Mouse (Mus musculus) kidney, embryonic 16.5 days (tissue): Measurements from ENCODE around the gene Nos3. TPM values are rescaled to one million over a fixed set of nuclear protein-coding genes. Genes with fewer than 3 reads are reported as not detected.
A peak's percentile ranks its signal among the peaks of the same experiment; 100 is the strongest.

ENCODE experiments used
- ATAC-seq: fragments of 200-750 bp; cut with Nextera tagmentation; 2 replicates; pipeline ENCODE4 v1.8.0; 2017; ENCODE audit warnings: moderate TSS enrichment; ENCODE audit not compliant: low FRiP score, low TSS enrichment
- H3K27ac ChIP-seq: fragments of 300-500 bp; sonication (generic); 2 replicates; pipeline ENCODE4 v1.5.1; 2014; ENCODE audit warnings: low read length
- H3K27me3 ChIP-seq: fragments of 300-500 bp; sonication (generic); 2 replicates; pipeline ENCODE4 v1.6.1; 2014; ENCODE audit warnings: low read length, control low read depth, mixed read lengths; ENCODE audit not compliant: insufficient read depth
- H3K36me3 ChIP-seq: fragments of 300-500 bp; sonication (generic); 2 replicates; pipeline ENCODE4 v1.6.1; 2014; ENCODE audit warnings: low read length, control low read depth, mixed read lengths; ENCODE audit not compliant: insufficient read depth
- H3K4me1 ChIP-seq: fragments of 300-500 bp; sonication (generic); 2 replicates; pipeline ENCODE4 v1.6.1; 2014; ENCODE audit warnings: low read length, control low read depth, mixed read lengths; ENCODE audit not compliant: insufficient read depth
- H3K4me2 ChIP-seq: fragments of 300-500 bp; sonication (generic); replicated peaks from 2 replicates; pipeline ENCODE4 v1.6.1; 2014; ENCODE audit warnings: low read depth, low read length
- H3K4me3 ChIP-seq: fragments of 300-500 bp; sonication (generic); 2 replicates; pipeline ENCODE4 v1.5.1; 2014; ENCODE audit warnings: mild to moderate bottlenecking, low read length
- H3K9ac ChIP-seq: fragments of 300-500 bp; sonication (generic); replicated peaks from 2 replicates; pipeline ENCODE4 v1.6.1; 2014; ENCODE audit warnings: low read length
- H3K9me3 ChIP-seq: fragments of 300-500 bp; sonication (generic); 2 replicates; pipeline ENCODE4 v1.6.1; 2016; ENCODE audit warnings: low read length, control low read depth
- WGBS: fragments of 180-500 bp; shearing (Covaris S2); extraction: QIAGEN DNeasy Blood & Tissue Kit; methylation state at CpG from one replicate; pipeline ENCODE4 v1.1.7; 2014; 5-methylcytosine and 5-hydroxymethylcytosine counted together
- polyA plus RNA-seq: library from polyadenylated mRNA; unstranded; fragments of >200 nt; fragmentation: Nextera tagmentation; extraction: Ambion mirVana; gene quantifications from 2 replicates; pipeline ENCODE4 v1.2.1, GENCODE M21; 2015

The Nos3 gene
- polyA plus RNA-seq, 1 experiment from 2014 or later = 19.7 TPM

DNA sequence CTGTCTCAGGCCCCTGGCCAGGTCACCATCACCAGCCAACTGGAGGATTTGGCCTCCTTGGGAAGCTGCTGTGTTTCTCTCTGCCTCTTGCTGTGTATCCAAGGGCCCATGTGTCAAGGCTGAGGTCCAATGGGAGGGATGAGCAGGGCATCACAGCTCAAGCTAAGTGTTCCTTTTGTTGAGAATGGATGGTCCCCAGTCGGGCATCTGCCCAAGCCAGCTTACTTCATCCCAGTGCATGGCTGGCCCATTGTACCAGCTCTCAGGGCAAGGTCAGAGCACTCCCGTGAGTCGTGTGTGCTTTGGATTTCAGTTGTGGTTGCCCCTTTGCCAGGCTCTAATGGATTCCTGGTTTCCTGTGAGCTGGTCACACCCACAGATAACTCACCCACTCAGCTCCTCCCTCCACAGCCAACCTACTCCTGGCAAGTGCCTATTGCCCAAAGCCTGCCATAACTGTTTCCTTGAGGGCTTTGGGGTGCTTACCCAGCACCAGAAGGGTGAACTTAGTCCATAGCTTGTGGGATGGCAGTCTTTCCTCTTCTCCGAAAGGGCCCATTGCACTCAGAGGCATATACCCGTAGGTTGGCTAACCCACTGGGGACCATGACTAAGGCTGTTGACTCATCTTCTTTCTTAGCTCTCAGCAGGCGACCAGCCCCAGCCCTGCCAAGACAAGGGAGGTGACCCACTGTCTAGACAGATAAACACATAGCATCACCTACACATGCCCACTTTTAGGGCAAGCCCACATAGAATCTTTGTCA is 40.2 kb downstream of the Nos3 start:
- Histone ChIP-seq H3K9me3 (no peaks in the 10 kb centered on the region), H3K4me1 (no peaks in the 10 kb centered on the region), H3K4me3 (no peak overlapping the region), H3K36me3 (peaks cover 21% of the 10 kb centered on the region), H3K4me2 (no peak overlapping the region), H3K27ac (no peak overlapping the region), H3K9ac (no peak overlapping the region), H3K27me3 (no peaks in the 10 kb centered on the region)
- ATAC-seq = no peak
- 80% methylated on average over 6 of the region's 6 CpGs for WGBS

- Histone ChIP-seq H3K4me2 (no peak overlapping the region), H3K27me3 (no peaks in the 10 kb centered on the region), H3K36me3 (peaks cover 21% of the 10 kb centered on the region), H3K4me1 (no peaks in the 10 kb centered on the region), H3K9ac (no peak overlapping the region), H3K9me3 (no peaks in the 10 kb centered on the region), H3K27ac (no peak overlapping the region), H3K4me3 (no peak overlapping the region)
- ATAC-seq = no peak
- WGBS = 65% methylated on average over 3 of the region's 3 CpGs
Observed at GRCm38 (mm10) chr5:24405389-24405876, 40.8 kb downstream of the Nos3 start.

GRCm38 (mm10) chr5:24408651-24409050 is 44.0 kb downstream of the Nos3 start:
- no peak overlapping the region for H3K27ac ChIP-seq
- no peak; the same call in 1 of the 2 replicates for ATAC-seq
- H3K4me3 ChIP-seq = no peak overlapping the region
- WGBS = 92% methylated on average over 13 of the region's 13 CpGs
- H3K4me1 ChIP-seq = peaks cover 10% of the 10 kb centered on the region
- H3K27me3 ChIP-seq = no peaks in the 10 kb centered on the region
- no peak overlapping the region for H3K9ac ChIP-seq
- H3K4me2 ChIP-seq = no peak overlapping the region
- H3K36me3 ChIP-seq = peaks cover 16% of the 10 kb centered on the region
- no peaks in the 10 kb centered on the region for H3K9me3 ChIP-seq

- Histone ChIP-seq H3K4me2 (no peak overlapping the region), H3K4me3 (no peak overlapping the region), H3K27me3 (no peaks in the 10 kb centered on the region), H3K9ac (no peak overlapping the region), H3K36me3 (peaks cover 16% of the 10 kb centered on the region), H3K4me1 (peaks cover 13% of the 10 kb centered on the region), H3K9me3 (no peaks in the 10 kb centered on the region), H3K27ac (no peak overlapping the region)
- 76% methylated on average over 2 of the region's 2 CpGs for WGBS
- ATAC-seq = no peak
Observed at GRCm38 (mm10) chr5:24409466-24409865, 44.9 kb downstream of the Nos3 start.

- no peak overlapping the region for H3K4me3 ChIP-seq
Observed at GRCm38 (mm10) chr5:24412063-24412462, 47.5 kb downstream of the Nos3 start.

DNA sequence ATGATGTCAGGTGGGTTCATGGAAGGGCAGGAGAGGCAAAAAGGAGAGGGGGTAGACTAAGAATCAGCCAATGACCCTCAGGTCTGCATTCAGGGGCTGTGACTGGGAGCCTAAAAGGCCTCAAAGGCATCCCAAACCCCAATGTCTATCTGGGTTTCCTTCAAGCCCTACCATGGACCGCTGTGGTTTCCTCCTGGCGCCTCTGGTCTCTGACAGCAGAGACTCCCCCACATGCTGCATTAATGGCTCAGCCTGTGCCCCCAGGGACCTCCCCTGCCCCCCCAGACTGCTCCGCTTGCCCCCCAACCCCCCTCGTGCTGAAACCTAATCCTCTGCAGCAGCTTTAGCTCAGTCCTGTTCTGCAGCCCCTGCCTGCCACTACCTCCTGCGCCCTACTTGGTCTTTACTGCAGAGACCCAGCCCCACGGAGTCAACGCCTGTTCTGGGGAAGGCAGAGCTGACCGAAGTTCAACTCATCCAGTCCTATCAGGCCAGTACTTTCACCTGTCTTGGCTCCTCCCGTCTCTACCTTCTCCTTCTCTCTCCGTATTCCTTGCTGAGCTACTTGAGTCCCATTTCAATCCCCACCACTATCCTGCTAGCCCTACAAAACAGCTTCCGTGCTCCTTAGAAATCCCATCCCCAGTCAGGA is 48.6 kb downstream of the Nos3 start, which contains the start of gene Asic3:
TSS of gene Asic3 (plus strand) at position 351 of the 652 bp plus-strand sequence.
- no peak within 1 kb of the TSS for H3K27ac ChIP-seq
- no peaks in the 10 kb centered on the region for H3K27me3 ChIP-seq
- ATAC-seq = peak; percentile 39; the same call in 1 of the 2 replicates
- no peaks in the 10 kb centered on the region; the same call in 1 of the 2 replicates for H3K36me3 ChIP-seq
- no peak within 1 kb of the TSS for H3K4me3 ChIP-seq
- H3K4me1 ChIP-seq = peaks cover 21% of the 10 kb centered on the region
- 16% methylated on average over 11 of the region's 11 CpGs for WGBS
- no peaks in the 10 kb centered on the region for H3K9me3 ChIP-seq
- 0 out of 2 replicates have a peak within 1 kb of the TSS, but pooled peaks have one; percentile 10 for H3K4me2 ChIP-seq
- H3K9ac ChIP-seq = peak within 1 kb of the TSS; percentile 19; the same call in 1 of the 2 replicates

More at GRCm38 (mm10) chr5:24412063-24412462, 47.5 kb downstream of the Nos3 start:
- no peak overlapping the region for H3K27ac ChIP-seq
- H3K9ac ChIP-seq = no peak overlapping the region
- peaks cover 3% of the 10 kb centered on the region; the same call in 1 of the 2 replicates for H3K36me3 ChIP-seq
- peaks cover 21% of the 10 kb centered on the region for H3K4me1 ChIP-seq
- no peaks in the 10 kb centered on the region for H3K9me3 ChIP-seq
- 93% methylated on average over 2 of the region's 2 CpGs for WGBS
- no peak overlapping the region for H3K4me2 ChIP-seq
- no peaks in the 10 kb centered on the region for H3K27me3 ChIP-seq
- ATAC-seq = no peak

GRCm38 (mm10) chr5:24413938-24414337 is 49.3 kb downstream of the Nos3 start:
- H3K36me3 ChIP-seq = 0 out of 2 replicates have a peak, but pooled peaks cover 1% of the 10 kb centered on the region
- no peak overlapping the region for H3K4me3 ChIP-seq
- no peak overlapping the region for H3K27ac ChIP-seq
- H3K9ac ChIP-seq = no peak overlapping the region
- WGBS = 64% methylated on average over 13 of the region's 13 CpGs
- H3K4me1 ChIP-seq = peaks cover 21% of the 10 kb centered on the region
- no peaks in the 10 kb centered on the region for H3K27me3 ChIP-seq
- 0 out of 2 replicates have a peak overlapping the region, but pooled peaks have one; percentile 10 for H3K4me2 ChIP-seq
- H3K9me3 ChIP-seq = no peaks in the 10 kb centered on the region
- ATAC-seq = no peak

GRCm38 (mm10) chr5:24416222-24416736 is 51.7 kb downstream of the Nos3 start:
- ATAC-seq = peak; percentile 55
- Histone ChIP-seq H3K27ac (no peak overlapping the region), H3K4me2 (0 out of 2 replicates have a peak overlapping the region, but pooled peaks have one; percentile 20), H3K4me3 (no peak overlapping the region), H3K27me3 (no peaks in the 10 kb centered on the region), H3K4me1 (peaks cover 21% of the 10 kb centered on the region), H3K9me3 (no peaks in the 10 kb centered on the region), H3K36me3 (peaks cover 11% of the 10 kb centered on the region), H3K9ac (no peak overlapping the region)
- 4% methylated on average over 21 of the region's 21 CpGs for WGBS

DNA sequence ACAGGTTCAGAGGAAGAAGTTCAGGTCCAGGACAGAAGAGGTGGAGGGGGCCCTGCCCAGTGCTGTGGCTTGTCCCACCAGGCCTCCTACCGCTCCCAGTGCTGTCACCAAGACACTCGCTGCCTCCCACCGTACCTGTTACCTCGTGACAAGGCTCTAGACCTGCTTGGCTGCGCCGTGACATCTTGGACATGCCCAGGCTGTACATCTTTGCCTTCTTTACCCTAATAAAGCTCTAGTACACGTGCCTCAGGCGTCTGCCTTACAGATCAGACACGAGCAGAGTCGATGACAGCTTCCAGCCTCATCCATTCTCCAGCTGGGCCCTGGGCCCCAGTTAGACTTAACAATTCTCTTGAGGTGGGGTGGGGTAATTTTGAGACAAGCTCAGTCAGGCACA is 53.0 kb downstream of the Nos3 start:
- no peak overlapping the region for H3K27ac ChIP-seq
- 89% methylated on average over 10 of the region's 10 CpGs for WGBS
- no peak overlapping the region for H3K9ac ChIP-seq
- H3K9me3 ChIP-seq = no peaks in the 10 kb centered on the region
- peaks cover 25% of the 10 kb centered on the region for H3K4me1 ChIP-seq
- H3K4me2 ChIP-seq = no peak overlapping the region
- ATAC-seq = no peak
- no peak overlapping the region for H3K4me3 ChIP-seq
- no peaks in the 10 kb centered on the region for H3K27me3 ChIP-seq
- peaks cover 11% of the 10 kb centered on the region for H3K36me3 ChIP-seq
